Mouse (Mus musculus) cerebellum, adult 2 months (tissue): ENCODE data around the gene Tle3.

Experiments
- CTCF ChIP-seq: fragments of 200-500 bp; IDR thresholded peaks from 2 replicates; pipeline ENCODE4 v1.5.1; 2011; ENCODE audit warnings: low read depth, mild to moderate bottlenecking, control low read depth, low read length, moderate library complexity, borderline replicate concordance; ENCODE audit not compliant: insufficient read depth
- POLR2A ChIP-seq: fragments of 200-500 bp; IDR thresholded peaks from 2 replicates; pipeline ENCODE4 v1.6.1; 2011; ENCODE audit warnings: low read length, control low read depth, borderline replicate concordance; ENCODE audit not compliant: insufficient read depth

DNA sequence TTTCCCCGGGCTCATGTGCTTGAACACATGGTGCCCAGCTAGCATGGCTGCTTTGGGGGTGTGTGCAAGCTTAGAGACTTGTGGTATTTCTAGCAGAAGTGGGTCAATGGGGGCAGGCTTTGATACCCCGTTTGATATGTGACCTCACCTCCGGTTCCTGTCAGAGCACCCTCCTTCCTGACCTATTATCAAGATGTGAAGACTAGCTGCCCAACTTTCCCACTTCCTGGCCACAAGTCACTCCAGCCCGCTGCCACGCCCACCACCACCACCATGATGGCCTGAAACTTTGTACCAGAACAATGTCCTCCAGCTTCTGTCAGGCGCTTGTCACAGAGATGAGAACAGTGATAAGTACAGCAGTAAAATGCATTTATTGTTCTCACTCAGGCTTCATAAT is 54.9 kb downstream of the Tle3 start:
- TF ChIP-seq CTCF: no peak
- TF ChIP-seq POLR2A: no peak
